Mouse (Mus musculus): Measurements from ENCODE around the gene Styxl1.

Styxl1 gene

GRCm38 (mm10) chr5:135702190-135702589 is 76.0 kb downstream of the Styxl1 start:
- in situ Hi-C loops (cut with MboI, MseI): no loop called here

- in situ Hi-C loops (cut with MboI, MseI): no loop called here
Observed at GRCm38 (mm10) chr5:135701601-135702000, 76.6 kb downstream of the Styxl1 start.

- in situ Hi-C loops (cut with MboI, MseI): loop anchor here (10.0 kb wide), 1 partner anchor 1817 kb away; the partner anchor contains the start of gene Gigyf1
Observed at GRCm38 (mm10) chr5:135697711-135698111, 80.5 kb downstream of the Styxl1 start.
